Mouse (Mus musculus): Measurements from ENCODE around the gene Acadm. TPM values are rescaled to one million over a fixed set of nuclear protein-coding genes. Genes with fewer than 3 reads are reported as not detected.
A peak's percentile ranks its signal among the peaks of the same experiment; 100 is the strongest.

Acadm gene
- polyA plus RNA-seq, 1 experiment from 2014 or later, result 82.5 TPM

DNA sequence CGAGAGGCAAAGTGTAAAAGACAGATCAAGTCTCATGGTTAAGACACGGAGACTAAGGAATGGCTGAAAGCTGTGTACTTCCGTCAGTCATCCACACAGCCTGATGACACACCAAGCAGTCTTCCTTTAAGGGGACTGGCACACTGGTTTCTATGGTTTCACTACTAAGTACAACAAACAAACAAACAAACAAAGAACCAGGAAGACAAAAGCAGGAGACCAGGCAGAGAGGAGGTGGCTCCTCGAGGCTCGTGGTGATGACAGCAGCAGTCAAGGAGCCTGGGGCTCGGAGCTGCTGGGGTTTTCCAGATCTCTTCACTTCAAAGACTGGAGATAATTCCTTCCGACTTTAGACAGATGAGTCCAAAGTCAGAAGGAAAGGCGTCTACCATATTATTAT, 4.4 kb downstream of the Acadm start:
- no peak for ATAC-seq (ENCODE audit: insufficient read depth)
- H3K9me3 ChIP-seq (replicated peaks), result no peaks in the 10 kb centered on the region
- H3K36me3 ChIP-seq (replicated peaks), result peaks cover 35% of the 10 kb centered on the region
- H3K27ac ChIP-seq (replicated peaks), result no peak overlapping the region
- H3K9ac ChIP-seq, result no peak overlapping the region
- H3K4me3 ChIP-seq (replicated peaks), result no peak overlapping the region
- H3K4me1 ChIP-seq (replicated peaks), result peaks cover 36% of the 10 kb centered on the region
- H3K4me2 ChIP-seq, result no peak overlapping the region
- 68% methylated on average over 8 of the region's 8 CpGs for WGBS (ENCODE audit: insufficient replicate concordance)
- H3K27me3 ChIP-seq, result no peaks in the 10 kb centered on the region

DNA sequence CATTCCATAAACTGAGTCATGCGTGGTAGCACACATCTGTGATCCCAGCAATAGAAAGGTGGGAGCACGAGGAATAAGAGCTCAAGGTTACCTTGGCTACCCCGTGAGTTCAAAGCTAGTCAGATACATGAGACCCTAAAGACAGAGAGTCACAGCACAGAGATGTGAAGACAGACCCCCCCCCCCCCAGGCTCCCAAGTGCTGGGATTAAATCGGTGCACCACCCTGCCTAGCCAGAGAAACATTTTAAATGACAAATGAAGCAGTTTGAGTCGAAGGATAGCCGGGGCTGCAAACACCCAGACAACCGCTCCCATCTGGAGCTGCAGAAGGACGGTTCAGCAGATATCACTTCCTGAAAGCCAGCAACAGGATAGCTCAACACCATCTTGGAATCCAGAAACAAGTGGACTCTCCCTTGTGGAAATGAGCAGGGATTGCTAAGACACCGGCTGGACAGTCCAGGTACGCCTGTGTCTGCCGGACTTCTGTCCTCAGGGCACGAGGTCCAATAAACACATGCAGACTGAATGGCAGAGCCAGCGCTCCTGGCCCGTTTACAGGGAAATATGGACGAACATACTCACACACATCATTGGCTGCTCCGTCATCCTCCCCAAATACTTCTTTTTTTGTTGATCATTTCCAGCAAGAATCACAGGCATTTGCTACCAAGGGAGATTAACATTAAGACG, 7.2 kb downstream of the Acadm start:
- H3K4me2 ChIP-seq, result no peak overlapping the region
- no peaks in the 10 kb centered on the region for H3K9me3 ChIP-seq (replicated peaks)
- no peak overlapping the region for H3K27ac ChIP-seq (replicated peaks)
- no peak overlapping the region for H3K4me3 ChIP-seq (replicated peaks)
- H3K4me1 ChIP-seq (replicated peaks), result peaks cover 12% of the 10 kb centered on the region
- no peak for ATAC-seq (ENCODE audit: insufficient read depth)
- peaks cover 59% of the 10 kb centered on the region for H3K36me3 ChIP-seq (replicated peaks)
- H3K27me3 ChIP-seq, result no peaks in the 10 kb centered on the region
- no peak overlapping the region for H3K9ac ChIP-seq
- 84% methylated on average over 17 of the region's 17 CpGs for WGBS (ENCODE audit: insufficient replicate concordance)

DNA sequence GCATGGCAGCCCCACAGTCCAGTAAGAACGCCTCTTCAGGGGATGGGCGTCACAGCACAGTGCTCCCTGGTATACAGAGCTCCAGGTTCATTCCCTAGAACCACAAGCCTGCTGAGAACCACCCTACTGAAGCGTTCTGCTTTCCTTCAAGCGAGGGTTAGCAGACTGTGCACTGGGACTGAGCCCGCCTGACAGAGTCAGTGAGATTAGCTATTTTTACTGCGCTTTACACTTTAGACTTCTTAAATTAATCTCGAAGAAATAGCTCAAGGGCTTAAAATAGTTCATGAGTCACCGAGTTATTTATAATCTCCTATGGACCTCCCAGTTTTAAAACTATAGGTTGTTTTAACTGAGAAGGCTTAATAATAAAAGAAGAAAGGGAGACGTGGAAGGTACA, 8.6 kb downstream of the Acadm start:
- Histone ChIP-seq H3K9me3 (replicated peaks) (no peaks in the 10 kb centered on the region), H3K36me3 (replicated peaks) (peaks cover 62% of the 10 kb centered on the region)
- ATAC-seq (ENCODE audit: insufficient read depth), result no peak

DNA sequence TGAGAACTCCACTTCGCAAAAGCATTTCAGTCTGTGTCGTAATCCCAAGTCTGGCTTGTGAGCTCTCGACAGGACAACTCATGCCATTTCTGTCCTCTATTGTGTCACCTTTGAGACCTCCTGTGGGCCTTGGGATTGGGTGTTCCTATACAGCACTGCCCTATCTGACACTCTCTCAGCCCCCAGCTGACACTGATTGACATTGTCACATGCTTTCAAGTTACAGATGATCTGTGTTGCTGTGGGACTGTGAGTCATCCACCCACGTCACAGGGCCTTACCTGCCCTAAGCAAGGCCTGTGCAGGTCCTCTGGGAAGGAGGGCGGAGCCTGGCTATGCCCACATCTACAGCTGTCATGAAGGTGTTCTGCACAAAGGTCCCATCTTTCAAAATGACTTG, 12.0 kb downstream of the Acadm start:
- WGBS (ENCODE audit: insufficient replicate concordance), result 68% methylated on average over 5 of the region's 5 CpGs
- H3K27ac ChIP-seq (replicated peaks), result no peak overlapping the region
- H3K4me1 ChIP-seq (replicated peaks), result 0 out of 2 replicates have a peak, but pooled peaks cover 3% of the 10 kb centered on the region
- no peak overlapping the region for H3K9ac ChIP-seq
- no peaks in the 10 kb centered on the region for H3K27me3 ChIP-seq
- no peak overlapping the region for H3K4me3 ChIP-seq (replicated peaks)
- H3K4me2 ChIP-seq, result no peak overlapping the region
- peak; percentile 29; the same call in 1 of the 2 replicates for ATAC-seq (ENCODE audit: insufficient read depth)
- H3K36me3 ChIP-seq (replicated peaks), result peaks cover 68% of the 10 kb centered on the region
- H3K9me3 ChIP-seq (replicated peaks), result no peaks in the 10 kb centered on the region

More for the DNA sequence above, 8.6 kb downstream of the Acadm start:
- Histone ChIP-seq H3K4me3 (replicated peaks) (no peak overlapping the region), H3K27ac (replicated peaks) (no peak overlapping the region), H3K27me3 (no peaks in the 10 kb centered on the region), H3K4me1 (replicated peaks) (0 out of 2 replicates have a peak, but pooled peaks cover 3% of the 10 kb centered on the region), H3K4me2 (no peak overlapping the region), H3K9ac (no peak overlapping the region)
- WGBS (ENCODE audit: insufficient replicate concordance), result 70% methylated on average over 9 of the region's 9 CpGs

DNA sequence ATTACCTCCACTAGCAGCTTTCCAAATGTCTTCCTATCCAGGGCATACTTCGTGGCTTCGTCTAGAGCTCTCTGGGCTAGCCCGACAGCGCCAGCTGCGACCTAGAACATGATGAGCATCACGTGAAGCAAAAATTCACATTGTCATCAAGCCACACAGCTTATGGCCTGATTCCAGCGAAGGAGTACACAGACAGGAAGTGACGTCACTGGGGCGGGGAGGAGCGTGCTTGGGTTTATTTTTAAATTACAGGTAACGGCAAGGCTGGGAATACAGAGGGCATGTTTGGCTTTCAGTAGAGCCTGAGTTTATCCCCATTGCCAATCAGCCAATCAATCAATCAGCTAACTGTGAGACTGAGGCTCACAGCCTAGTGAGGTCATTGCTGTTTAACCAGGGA, 14.9 kb downstream of the Acadm start:
- Histone ChIP-seq H3K9me3 (replicated peaks) (no peaks in the 10 kb centered on the region), H3K4me3 (replicated peaks) (no peak overlapping the region), H3K4me2 (no peak overlapping the region), H3K4me1 (replicated peaks) (0 out of 2 replicates have a peak, but pooled peaks cover 3% of the 10 kb centered on the region), H3K36me3 (replicated peaks) (peaks cover 71% of the 10 kb centered on the region), H3K27ac (replicated peaks) (no peak overlapping the region), H3K9ac (no peak overlapping the region), H3K27me3 (no peaks in the 10 kb centered on the region)
- WGBS (ENCODE audit: insufficient replicate concordance), result 79% methylated on average over 11 of the region's 11 CpGs
- no peak for ATAC-seq (ENCODE audit: insufficient read depth)

DNA sequence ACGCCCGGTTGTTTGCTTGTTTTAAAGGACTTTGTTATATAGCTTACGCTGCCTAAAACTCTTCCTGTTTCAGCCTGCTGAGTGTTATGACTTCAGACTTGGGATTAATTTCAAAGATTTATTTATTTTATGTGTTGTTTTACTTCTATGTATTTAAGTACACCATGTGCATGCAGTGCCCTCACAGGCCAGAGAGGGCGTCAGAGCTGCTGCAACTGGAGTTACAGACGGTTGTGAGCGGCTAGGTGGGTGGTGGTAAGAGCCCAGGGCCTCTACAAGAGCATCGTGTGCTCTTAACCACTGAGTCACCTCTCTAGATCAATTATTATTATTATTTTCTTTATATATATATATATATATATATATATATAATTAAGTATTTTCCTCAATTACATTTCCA, 18.1 kb downstream of the Acadm start:
- 86% methylated on average over 7 of the region's 7 CpGs for WGBS (ENCODE audit: insufficient replicate concordance)
- Histone ChIP-seq H3K4me1 (replicated peaks) (peaks cover 3% of the 10 kb centered on the region; the same call in 1 of the 2 replicates), H3K27me3 (no peaks in the 10 kb centered on the region), H3K27ac (replicated peaks) (no peak overlapping the region), H3K4me2 (no peak overlapping the region), H3K4me3 (replicated peaks) (no peak overlapping the region), H3K9me3 (replicated peaks) (no peaks in the 10 kb centered on the region), H3K9ac (no peak overlapping the region), H3K36me3 (replicated peaks) (peaks cover 63% of the 10 kb centered on the region)
- ATAC-seq (ENCODE audit: insufficient read depth), result no peak

DNA sequence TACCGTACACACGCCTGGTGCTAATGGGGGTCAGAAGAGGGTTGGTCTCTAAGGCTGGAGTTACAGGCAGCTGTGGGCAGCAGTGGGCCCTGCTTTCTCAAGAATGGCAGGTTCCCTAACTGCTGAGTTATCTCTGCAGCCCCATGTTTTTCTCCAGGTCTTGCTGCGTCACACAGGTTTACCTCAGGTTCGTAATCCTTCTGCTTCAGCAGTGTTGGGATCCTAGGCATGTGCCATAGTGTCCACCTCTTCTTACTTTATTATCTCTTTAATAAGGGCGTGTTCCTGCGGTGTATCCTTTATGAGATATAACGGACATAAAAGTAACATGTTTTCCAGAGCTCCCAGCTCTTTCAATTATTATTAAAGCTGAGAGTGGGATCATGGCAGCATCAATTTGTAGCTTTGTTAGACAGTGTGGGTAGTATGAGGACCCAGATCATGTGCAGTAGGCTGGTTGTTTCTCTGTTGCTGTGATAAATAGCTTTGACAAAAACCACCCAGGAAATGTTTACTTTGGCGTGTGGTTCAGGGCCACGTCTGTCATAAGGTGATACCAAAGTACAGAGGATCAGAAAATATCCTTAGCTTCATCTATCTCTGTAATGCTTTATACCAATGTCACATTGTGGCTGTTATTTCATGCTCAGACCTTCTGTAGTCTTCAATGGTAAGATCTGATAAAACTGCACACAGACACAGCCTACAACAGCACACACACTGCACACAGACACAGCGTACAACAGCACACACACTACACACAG, 23.1 kb downstream of the Acadm start:
- ATAC-seq (ENCODE audit: insufficient read depth), result no peak
- Histone ChIP-seq H3K4me1 (replicated peaks) (peaks cover 5% of the 10 kb centered on the region; the same call in 1 of the 2 replicates), H3K36me3 (replicated peaks) (peaks cover 37% of the 10 kb centered on the region), H3K9ac (no peak overlapping the region), H3K4me2 (no peak overlapping the region), H3K27me3 (no peaks in the 10 kb centered on the region), H3K4me3 (replicated peaks) (no peak overlapping the region), H3K9me3 (replicated peaks) (no peaks in the 10 kb centered on the region), H3K27ac (replicated peaks) (no peak overlapping the region)
- WGBS (ENCODE audit: insufficient replicate concordance), result 67% methylated on average over 10 of the region's 10 CpGs

DNA sequence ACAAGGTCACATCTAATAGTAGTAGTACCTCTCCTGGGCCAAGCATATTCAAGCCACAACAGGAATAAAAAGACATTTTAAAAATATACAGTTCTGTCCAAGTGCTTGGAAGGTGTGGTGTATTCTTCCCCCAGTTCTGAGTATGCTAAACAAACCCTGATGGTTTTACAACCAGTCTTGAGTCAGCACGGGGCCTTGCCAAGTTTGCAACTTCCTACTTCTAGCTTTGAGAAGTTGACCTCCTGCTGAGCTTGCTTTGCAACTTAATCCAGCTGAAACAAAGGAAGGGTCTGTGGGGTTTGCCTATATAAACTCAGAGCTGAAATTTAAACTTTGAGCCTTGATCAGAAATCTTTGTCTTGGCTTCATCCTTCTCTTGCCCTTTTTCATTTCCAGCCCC, 27.2 kb downstream of the Acadm start:
- Histone ChIP-seq H3K9me3 (replicated peaks) (no peaks in the 10 kb centered on the region), H3K4me1 (replicated peaks) (peaks cover 15% of the 10 kb centered on the region), H3K27me3 (no peaks in the 10 kb centered on the region), H3K9ac (no peak overlapping the region), H3K36me3 (replicated peaks) (peaks cover 11% of the 10 kb centered on the region), H3K4me3 (replicated peaks) (no peak overlapping the region), H3K4me2 (no peak overlapping the region), H3K27ac (replicated peaks) (no peak overlapping the region)
- WGBS (ENCODE audit: insufficient replicate concordance), result 20% methylated on average over 1 of the region's 1 CpGs
- no peak for ATAC-seq (ENCODE audit: insufficient read depth)

DNA sequence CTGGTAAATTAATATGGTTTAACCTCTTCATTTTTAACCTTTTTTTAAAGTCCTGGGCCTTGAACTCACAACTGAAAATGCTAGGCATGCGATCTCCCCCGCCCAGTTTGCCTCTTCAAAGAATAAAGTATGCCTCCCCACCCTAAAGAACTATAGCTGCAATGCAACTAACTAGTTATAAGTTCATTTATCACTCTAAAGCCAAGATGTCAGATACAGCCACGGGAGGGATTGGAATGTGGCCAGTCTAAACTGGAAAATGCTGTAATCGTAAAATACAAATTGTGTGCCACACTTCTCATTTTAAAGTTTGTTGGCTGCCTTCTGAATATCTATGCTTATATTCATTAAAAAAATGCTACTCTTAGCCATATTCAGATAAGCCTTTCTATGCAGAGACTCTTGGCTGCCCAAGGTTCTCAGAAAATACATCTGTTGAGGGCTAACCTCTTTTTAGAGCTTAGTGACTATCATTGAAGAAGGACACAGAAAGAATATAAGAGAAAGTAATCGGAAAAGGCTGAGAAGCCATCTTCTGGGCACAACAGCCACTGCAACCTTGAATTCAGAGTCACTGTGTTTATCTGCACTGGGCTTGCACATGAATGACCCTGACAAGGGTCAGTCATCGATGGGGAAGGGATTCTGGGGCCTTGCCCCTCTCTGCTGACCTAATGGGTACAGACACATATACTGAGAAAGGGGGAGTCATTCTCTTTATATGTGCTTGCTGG, 30.8 kb downstream of the Acadm start:
- peak overlapping the region; percentile 94 for H3K9ac ChIP-seq
- 33% methylated on average over 6 of the region's 6 CpGs for WGBS (ENCODE audit: insufficient replicate concordance)

DNA sequence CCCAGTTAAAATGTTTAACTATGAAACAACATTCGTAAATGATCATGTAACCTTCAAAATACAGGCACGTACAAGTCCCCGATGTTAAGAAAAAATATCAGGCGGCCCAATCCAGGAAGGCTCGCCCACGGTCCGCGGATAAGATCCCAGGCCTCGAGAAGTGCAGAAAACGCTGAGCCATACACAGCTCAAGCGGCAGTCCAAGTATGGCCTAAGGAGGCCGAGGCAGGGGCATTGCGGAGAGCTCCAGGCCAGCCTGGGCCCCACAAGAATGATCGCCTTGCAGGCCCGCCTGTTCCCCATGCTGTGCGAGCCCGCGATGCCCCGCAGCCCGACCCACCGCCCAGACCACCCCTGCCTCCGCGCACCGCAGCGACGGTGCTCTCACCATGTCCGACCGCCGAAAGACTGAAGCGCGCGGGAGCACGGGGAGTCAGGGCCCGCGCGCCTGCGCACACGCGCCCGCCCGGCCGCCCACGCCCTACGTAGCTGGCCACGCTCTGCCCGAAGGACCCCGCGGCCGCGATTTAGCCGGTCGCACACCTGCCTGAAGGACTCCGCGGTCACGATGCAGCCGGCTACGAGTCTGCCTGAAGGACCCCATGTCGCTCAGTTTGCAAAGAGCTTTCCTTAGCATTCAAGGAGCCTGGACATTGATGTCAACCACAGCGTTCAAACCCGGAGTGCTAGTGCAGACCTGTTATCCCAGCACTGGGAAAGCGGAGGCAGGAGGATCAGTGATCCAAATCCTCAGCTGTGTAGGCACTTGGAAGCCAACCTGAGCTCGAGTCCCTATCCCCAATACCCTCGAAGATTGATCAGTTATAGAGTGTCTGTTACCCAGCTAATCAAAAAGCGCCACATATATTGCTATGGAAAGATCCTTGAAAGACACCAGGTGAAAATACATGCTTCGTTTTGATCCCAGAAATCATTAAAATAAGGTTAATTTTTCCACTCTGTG, 31.6 kb downstream of the Acadm start, which contains the start of gene Rabggtb:
Gene Rabggtb, minus strand, starts transcription at position 464 of the 964 bp plus-strand sequence.
- Histone ChIP-seq H3K4me2 (peak within 1 kb of the TSS; percentile 84), H3K9ac (peak within 1 kb of the TSS; percentile 94), H3K27me3 (no peaks in the 10 kb centered on the region), H3K27ac (replicated peaks) (peak within 1 kb of the TSS; percentile 93), H3K9me3 (replicated peaks) (no peaks in the 10 kb centered on the region), H3K4me1 (replicated peaks) (peaks cover 47% of the 10 kb centered on the region), H3K4me3 (replicated peaks) (peak within 1 kb of the TSS; percentile 92), H3K36me3 (replicated peaks) (peaks cover 38% of the 10 kb centered on the region)
- under 1% methylated on average over 65 of the region's 65 CpGs for WGBS (ENCODE audit: insufficient replicate concordance)
- peak; percentile 94 for ATAC-seq (ENCODE audit: insufficient read depth)

More for the DNA sequence above, 30.8 kb downstream of the Acadm start:
- Histone ChIP-seq H3K27me3 (no peaks in the 10 kb centered on the region), H3K9me3 (replicated peaks) (no peaks in the 10 kb centered on the region), H3K4me2 (peak overlapping the region; percentile 84), H3K4me3 (replicated peaks) (peak overlapping the region; percentile 92), H3K4me1 (replicated peaks) (peaks cover 39% of the 10 kb centered on the region), H3K27ac (replicated peaks) (peak overlapping the region; percentile 93), H3K36me3 (replicated peaks) (peaks cover 30% of the 10 kb centered on the region)
- ATAC-seq (ENCODE audit: insufficient read depth), result no peak

All from liver, embryonic 15.5 days (tissue).